Mouse (Mus musculus) adrenal gland, postnatal 10 days (tissue): ENCODE measurements around the gene Nedd9. TPM values are rescaled to one million over a fixed set of nuclear protein-coding genes. Genes with fewer than 3 reads are reported as not detected.

Experiments used
- DNase-seq: peaks from one replicate; pipeline ENCODE4 v3.0.0; 2021; ENCODE audit warnings: mixed read lengths
- total RNA-seq, 2 experiments: library from RNA; stranded (reverse); gene quantifications; 2 replicates each; pipeline ENCODE4 v1.2.3; 2021

Nedd9 gene
- total RNA-seq, 2 experiments from 2014 or later = 21.4 to 32.6 TPM

- no peak for DNase-seq
Observed at GRCm38 (mm10) chr13:41491981-41492702, 5.0 kb upstream of the Nedd9 start.

- no peak for DNase-seq
Observed at GRCm38 (mm10) chr13:41491522-41491921, 4.4 kb upstream of the Nedd9 start.

GRCm38 (mm10) chr13:41490282-41490681 is 3.1 kb upstream of the Nedd9 start:
- DNase-seq = no peak

GRCm38 (mm10) chr13:41489705-41490275 is 2.6 kb upstream of the Nedd9 start:
- no peak for DNase-seq

- no peak for DNase-seq
Observed at GRCm38 (mm10) chr13:41487409-41487743, 214 bp upstream of the Nedd9 start.

GRCm38 (mm10) chr13:41483966-41484365 is 3.2 kb downstream of the Nedd9 start:
- DNase-seq = no peak

GRCm38 (mm10) chr13:41482408-41483011 is 4.7 kb downstream of the Nedd9 start:
- DNase-seq = no peak

GRCm38 (mm10) chr13:41479737-41480435 is 7.3 kb downstream of the Nedd9 start:
- no peak for DNase-seq

- DNase-seq = peak; percentile 12
Observed at GRCm38 (mm10) chr13:41476216-41476615, 10.9 kb downstream of the Nedd9 start.

- no peak for DNase-seq
Observed at GRCm38 (mm10) chr13:41474365-41474764, 12.8 kb downstream of the Nedd9 start.

GRCm38 (mm10) chr13:41473504-41473903 is 13.7 kb downstream of the Nedd9 start:
- no peak for DNase-seq

- DNase-seq = no peak
Observed at GRCm38 (mm10) chr13:41472878-41473424, 14.2 kb downstream of the Nedd9 start.

GRCm38 (mm10) chr13:41468277-41468676 is 18.9 kb downstream of the Nedd9 start:
- no peak for DNase-seq

- peak; percentile 29 for DNase-seq
Observed at GRCm38 (mm10) chr13:41467036-41467435, 20.1 kb downstream of the Nedd9 start.

GRCm38 (mm10) chr13:41466616-41467015 is 20.5 kb downstream of the Nedd9 start:
- no peak for DNase-seq

- DNase-seq = peak; percentile 34
Observed at GRCm38 (mm10) chr13:41466191-41466590, 21.0 kb downstream of the Nedd9 start.

- DNase-seq = no peak
Observed at GRCm38 (mm10) chr13:41461418-41461817, 25.7 kb downstream of the Nedd9 start.

GRCm38 (mm10) chr13:41459683-41460286 is 27.4 kb downstream of the Nedd9 start:
- no peak for DNase-seq

- no peak for DNase-seq
Observed at GRCm38 (mm10) chr13:41458709-41459108, 28.5 kb downstream of the Nedd9 start.

- DNase-seq = no peak
Observed at GRCm38 (mm10) chr13:41457798-41458390, 29.3 kb downstream of the Nedd9 start.

- DNase-seq = no peak
Observed at GRCm38 (mm10) chr13:41457030-41457797, 29.9 kb downstream of the Nedd9 start.
